ENCODE assay signal across 12 mouse cellular contexts in genomic region chr4:56652819-56653218, GRCm38 (mm10).
DNase-seq lines count a peak whose midpoint lies in the region; ATAC-seq and TF ChIP-seq lines count a peak whose summit lies in the region.
"Had no signal": no experiment of that assay in that cellular context is flagged by ENCODE, and none has a peak within 500 bp of the region (broad histone marks: within the 10 kb centered on the region; RNA-seq: fewer than 3 reads in every experiment).

No protein-coding gene starts in this region.

- no peak overlapping the region for H3K27ac ChIP-seq in heart, adult 2 months
- H3K27ac ChIP-seq in heart, embryonic 12.5 days (ENCODE audit: poor library complexity, severe bottlenecking), result peak overlapping the region; percentile 18
- H3K27ac ChIP-seq in forebrain, embryonic 13.5 days, result no peak overlapping the region
- H3K27ac ChIP-seq in hindbrain, postnatal 0 days, result no peak overlapping the region
- H3K27ac ChIP-seq: forebrain, embryonic 10.5 days; liver, embryonic 13.5 days; neural tube, embryonic 15.5 days had no signal

- H3K36me3 ChIP-seq in heart, adult 2 months (ENCODE audit: control insufficient read depth, insufficient read depth, low read length), result no peaks in the 10 kb centered on the region
- H3K36me3 ChIP-seq in heart, embryonic 12.5 days, result no peaks in the 10 kb centered on the region
- H3K36me3 ChIP-seq in forebrain, embryonic 13.5 days (ENCODE audit: poor library complexity, severe bottlenecking), result no peaks in the 10 kb centered on the region
- H3K36me3 ChIP-seq in hindbrain, postnatal 0 days (ENCODE audit: insufficient read depth, low read length), result no peaks in the 10 kb centered on the region
- H3K36me3 ChIP-seq: forebrain, embryonic 10.5 days; liver, embryonic 13.5 days; neural tube, embryonic 15.5 days had no signal

- H3K4me1 ChIP-seq in heart, adult 2 months (ENCODE audit: control insufficient read depth, insufficient read depth, low read length), result peaks cover 1% of the 10 kb centered on the region; the same call in 1 of the 2 replicates
- peaks cover 21% of the 10 kb centered on the region for H3K4me1 ChIP-seq in heart, embryonic 12.5 days (replicated peaks)
- no peaks in the 10 kb centered on the region for H3K4me1 ChIP-seq in lung, adult 2 months (ENCODE audit: control insufficient read depth, insufficient read depth, low read length)
- H3K4me1 ChIP-seq in forebrain, embryonic 13.5 days, result no peaks in the 10 kb centered on the region
- no peaks in the 10 kb centered on the region for H3K4me1 ChIP-seq in hindbrain, postnatal 0 days (ENCODE audit: insufficient read depth, low read length)
- H3K4me1 ChIP-seq: liver, embryonic 13.5 days had no signal

- no peak overlapping the region for H3K4me3 ChIP-seq in heart, adult 2 months
- no peak overlapping the region for H3K4me3 ChIP-seq in heart, embryonic 12.5 days
- no peak overlapping the region for H3K4me3 ChIP-seq in lung, adult 2 months (replicated peaks; ENCODE audit: extremely low read depth, low read depth, low read length)
- H3K4me3 ChIP-seq in forebrain, embryonic 13.5 days, result no peak overlapping the region
- no peak overlapping the region for H3K4me3 ChIP-seq in hindbrain, postnatal 0 days (ENCODE audit: low read length)
- H3K4me3 ChIP-seq: forebrain, embryonic 10.5 days; liver, embryonic 13.5 days; neural tube, embryonic 15.5 days had no signal

- no peak overlapping the region for H3K4me2 ChIP-seq in heart, embryonic 12.5 days
- no peak overlapping the region for H3K4me2 ChIP-seq in forebrain, embryonic 13.5 days
- H3K4me2 ChIP-seq in hindbrain, postnatal 0 days (ENCODE audit: low read depth, low read length), result no peak overlapping the region
- H3K4me2 ChIP-seq: liver, embryonic 13.5 days; neural tube, embryonic 15.5 days had no signal

- no peaks in the 10 kb centered on the region for H3K9me3 ChIP-seq in heart, embryonic 12.5 days (replicated peaks)
- H3K9me3 ChIP-seq in forebrain, embryonic 13.5 days (replicated peaks), result no peaks in the 10 kb centered on the region
- no peaks in the 10 kb centered on the region for H3K9me3 ChIP-seq in hindbrain, postnatal 0 days (ENCODE audit: low read length)
- H3K9me3 ChIP-seq: forebrain, embryonic 10.5 days; liver, embryonic 13.5 days; neural tube, embryonic 15.5 days had no signal

- TF ChIP-seq CTCF in heart, adult 2 months (IDR thresholded peaks at IDR 0.05), result no peak
- no peak for TF ChIP-seq CTCF in lung, adult 2 months (IDR thresholded peaks at IDR 0.05; ENCODE audit: insufficient read depth, low read length)
- no peak for TF ChIP-seq CTCF in hindbrain, postnatal 0 days (IDR thresholded peaks at IDR 0.05; ENCODE audit: low read depth)

- peak in 1 of 2 experiments; percentile 59 for DNase-seq in heart, adult 2 months
- no peak for DNase-seq in heart, postnatal 25 days (ENCODE audit: low spot score)
- peak; percentile 25 for DNase-seq in lung, adult 2 months
- DNase-seq in skeletal muscle tissue, adult 2 months (ENCODE audit: low read depth, low spot score), result peak; percentile 36
- no peak for DNase-seq in hindbrain, postnatal 0 days (ENCODE audit: low spot score)
- DNase-seq: cerebellum, adult 9-10 months; liver, embryonic 13.5 days had no signal

- no peaks in the 10 kb centered on the region for H3K79me2 ChIP-seq in heart, adult 2 months (replicated peaks; ENCODE audit: control insufficient read depth, insufficient read depth, low read length)

- H3K27me3 ChIP-seq in heart, adult 2 months (ENCODE audit: control insufficient read depth, insufficient read depth, low read length), result no peaks in the 10 kb centered on the region
- H3K27me3 ChIP-seq in heart, embryonic 12.5 days (replicated peaks), result no peaks in the 10 kb centered on the region
- no peaks in the 10 kb centered on the region for H3K27me3 ChIP-seq in forebrain, embryonic 13.5 days
- no peaks in the 10 kb centered on the region for H3K27me3 ChIP-seq in hindbrain, postnatal 0 days (ENCODE audit: insufficient read depth, low read length)
- H3K27me3 ChIP-seq: liver, embryonic 13.5 days; neural tube, embryonic 15.5 days had no signal

- intact Hi-C loops in heart, adult 2 months (cut with DNase I), result no loop called here
- intact Hi-C loops in heart, postnatal 25 days (cut with DNase I), result no loop called here

- no peak overlapping the region for H3K9ac ChIP-seq in heart, adult 2 months (ENCODE audit: low read depth, low read length)
- H3K9ac ChIP-seq in heart, embryonic 12.5 days, result no peak overlapping the region
- H3K9ac ChIP-seq in forebrain, embryonic 13.5 days, result no peak overlapping the region
- H3K9ac ChIP-seq in hindbrain, postnatal 0 days (replicated peaks; ENCODE audit: low read length), result no peak overlapping the region
- H3K9ac ChIP-seq: liver, embryonic 13.5 days; neural tube, embryonic 15.5 days had no signal

- ATAC-seq in heart, embryonic 12.5 days (ENCODE audit: insufficient number of reproducible peaks, low FRiP score), result no peak
- no peak for ATAC-seq in forebrain, embryonic 13.5 days
- ATAC-seq in hindbrain, postnatal 0 days, result no peak
- ATAC-seq: CD4-positive, CD25-positive, alpha-beta regulatory T cell, adult 4 months had no signal

- WGBS in heart, adult 2 months, result 49% methylated on average over 5 of the region's 5 CpGs
- 75% methylated on average over 5 of the region's 5 CpGs for WGBS in heart, embryonic 12.5 days
- 59% methylated on average over 5 of the region's 5 CpGs for WGBS in lung, adult 2 months
- 79% methylated on average over 5 of the region's 5 CpGs for whole genome bisulfite sequencing in forebrain, embryonic 13.5 days
- 74% methylated on average over 5 of the region's 5 CpGs for WGBS in hindbrain, postnatal 0 days

- no peak for TF ChIP-seq POLR2A in heart, adult 2 months (IDR thresholded peaks at IDR 0.05; ENCODE audit: insufficient read depth, low read depth, low read length)
- TF ChIP-seq POLR2A in lung, adult 2 months (IDR thresholded peaks at IDR 0.05; ENCODE audit: borderline replicate concordance, extremely low read depth, low read depth, low read length), result no peak

- 0 out of 2 replicates have a peak, but pooled peaks have one; percentile 42 for TF ChIP-seq EP300 in heart, adult 2 months (IDR thresholded peaks at IDR 0.05; ENCODE audit: insufficient read depth, low read depth, low read length)

Comparison
In these comparisons a context has a peak if more than half of its experiments do, and no peak if none do; other contexts are left out.
1. DNase-seq: peak in lung, adult 2 months (single experiment) and skeletal muscle tissue, adult 2 months (single experiment); none in heart, postnatal 25 days (single experiment) and hindbrain, postnatal 0 days (single experiment).